Mouse (Mus musculus) spleen, adult 2 months (tissue): ENCODE measurements around the gene Plekhg4.

ENCODE experiments used
- CTCF ChIP-seq: fragments of 200-500 bp; IDR thresholded peaks from 2 replicates; pipeline ENCODE4 v1.5.1; 2011; ENCODE audit warnings: mild to moderate bottlenecking, inconsistent platforms; ENCODE audit not compliant: insufficient read depth, insufficient read length, insufficient replicate concordance; ENCODE audit errors: extremely low read depth
- POLR2A ChIP-seq: fragments of 200-500 bp; IDR thresholded peaks from 2 replicates; pipeline ENCODE4 v1.6.1; 2011; ENCODE audit warnings: low read depth, low read length, inconsistent platforms

DNA sequence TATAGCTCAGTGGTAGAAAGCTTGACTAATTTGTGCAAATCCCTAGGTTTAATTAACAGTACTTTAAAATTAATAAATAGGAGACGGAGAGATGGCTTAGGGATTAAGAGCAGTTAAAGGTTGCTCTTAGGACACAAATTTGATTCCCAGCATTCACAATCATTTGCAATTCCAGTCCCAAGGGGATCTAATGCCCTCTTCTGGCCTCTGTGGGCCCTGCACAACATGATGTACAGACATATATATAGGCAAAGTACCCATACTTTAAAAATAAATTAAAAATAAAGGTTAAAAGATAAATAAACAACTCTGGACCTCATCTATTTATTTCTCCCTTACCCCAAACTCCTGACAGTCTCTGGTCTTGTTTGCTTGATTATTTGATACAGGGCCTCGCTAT, 45.9 kb downstream of the Plekhg4 start:
- TF ChIP-seq POLR2A (no peak), CTCF (no peak)
